Mouse (Mus musculus): Measurements from ENCODE around the gene Calr3. TPM values are rescaled to one million over a fixed set of nuclear protein-coding genes. Genes with fewer than 3 reads are reported as not detected.

Gene Calr3
- total and polyA plus RNA-seq, 3 experiments, result 5.7 to 25.1 (median 20.3) TPM

GRCm38 (mm10) chr8:72487014-72487413 is 43.3 kb upstream of the Calr3 start:
- no peak overlapping the region for H3K9ac ChIP-seq (ENCODE audit: low read depth, low read length)

GRCm38 (mm10) chr8:72485456-72486199 is 42.0 kb upstream of the Calr3 start:
- TF ChIP-seq CTCF (IDR thresholded peaks at IDR 0.05) (no peak), POLR2A (IDR thresholded peaks at IDR 0.05; ENCODE audit: insufficient read depth, low read depth, low read length) (no peak), EP300 (IDR thresholded peaks at IDR 0.05; ENCODE audit: insufficient read depth, low read depth, low read length) (no peak)
- Histone ChIP-seq H3K36me3 (ENCODE audit: control insufficient read depth, insufficient read depth, low read length) (no peaks in the 10 kb centered on the region), H3K27me3 (ENCODE audit: control insufficient read depth, insufficient read depth, low read length) (no peaks in the 10 kb centered on the region), H3K79me2 (replicated peaks; ENCODE audit: control insufficient read depth, insufficient read depth, low read length) (no peaks in the 10 kb centered on the region; the same call in 1 of the 2 replicates), H3K4me3 (no peak overlapping the region), H3K27ac (no peak overlapping the region), H3K4me1 (ENCODE audit: control insufficient read depth, insufficient read depth, low read length) (peaks cover 1% of the 10 kb centered on the region; the same call in 1 of the 2 replicates), H3K9ac (ENCODE audit: low read depth, low read length) (no peak overlapping the region)
- DNase-seq, result peak; percentile 50 to 68
- 61% methylated on average over 6 of the region's 6 CpGs for WGBS
- intact Hi-C loops (cut with DNase I), result loop anchor here (5.0 kb wide), 1 partner anchor 43 kb away; the partner anchor contains the start of genes 1700030K09Rik and Calr3

More at GRCm38 (mm10) chr8:72487014-72487413, 43.3 kb upstream of the Calr3 start:
- intact Hi-C loops (cut with DNase I), result loop anchor here (5.0 kb wide), 1 partner anchor 45 kb away; the partner anchor contains the start of genes 1700030K09Rik and Calr3
- H3K79me2 ChIP-seq (replicated peaks; ENCODE audit: control insufficient read depth, insufficient read depth, low read length), result no peaks in the 10 kb centered on the region; the same call in 1 of the 2 replicates
- H3K27me3 ChIP-seq (ENCODE audit: control insufficient read depth, insufficient read depth, low read length), result no peaks in the 10 kb centered on the region
- H3K36me3 ChIP-seq (ENCODE audit: control insufficient read depth, insufficient read depth, low read length), result no peaks in the 10 kb centered on the region
- H3K4me1 ChIP-seq (ENCODE audit: control insufficient read depth, insufficient read depth, low read length), result peaks cover 5% of the 10 kb centered on the region
- no peak for DNase-seq
- no peak overlapping the region for H3K4me3 ChIP-seq
- TF ChIP-seq CTCF (IDR thresholded peaks at IDR 0.05), result no peak
- TF ChIP-seq EP300 (IDR thresholded peaks at IDR 0.05; ENCODE audit: insufficient read depth, low read depth, low read length), result no peak
- no peak for TF ChIP-seq POLR2A (IDR thresholded peaks at IDR 0.05; ENCODE audit: insufficient read depth, low read depth, low read length)
- H3K27ac ChIP-seq, result no peak overlapping the region

- Histone ChIP-seq H3K4me1 (ENCODE audit: control insufficient read depth, insufficient read depth, low read length) (peaks cover 10% of the 10 kb centered on the region), H3K27ac (peak within 1 kb of the TSS; percentile 93), H3K4me3 (peak within 1 kb of the TSS; percentile 90), H3K79me2 (replicated peaks; ENCODE audit: control insufficient read depth, insufficient read depth, low read length) (no peaks in the 10 kb centered on the region; the same call in 1 of the 2 replicates), H3K9ac (ENCODE audit: low read depth, low read length) (peak within 1 kb of the TSS; percentile 96), H3K27me3 (ENCODE audit: control insufficient read depth, insufficient read depth, low read length) (no peaks in the 10 kb centered on the region), H3K36me3 (ENCODE audit: control insufficient read depth, insufficient read depth, low read length) (peaks cover 7% of the 10 kb centered on the region)
- intact Hi-C loops (cut with DNase I), result loop anchor here (5.0 to 10.0 kb wide), 2 partner anchors 72 to 250 kb away; partner anchors contain the start of genes Med26 and Sin3b
- TF ChIP-seq EP300 (IDR thresholded peaks at IDR 0.05; ENCODE audit: insufficient read depth, low read depth, low read length) (peak; percentile 78), CTCF (IDR thresholded peaks at IDR 0.05) (no peak), POLR2A (IDR thresholded peaks at IDR 0.05; ENCODE audit: insufficient read depth, low read depth, low read length) (peak; percentile 90)
- DNase-seq, result peak; percentile 97 to 99
- WGBS, result under 1% methylated on average over 80 of the region's 80 CpGs
Observed at GRCm38 (mm10) chr8:72474826-72475546, 31.3 kb upstream of the Calr3 start, which contains the start of gene Cherp. TSS of gene Cherp (minus strand) at chr8:72475226.

- H3K9ac ChIP-seq (ENCODE audit: low read depth, low read length), result no peak overlapping the region
- TF ChIP-seq CTCF (IDR thresholded peaks at IDR 0.05) (no peak), POLR2A (IDR thresholded peaks at IDR 0.05; ENCODE audit: insufficient read depth, low read depth, low read length) (no peak), EP300 (IDR thresholded peaks at IDR 0.05; ENCODE audit: insufficient read depth, low read depth, low read length) (no peak)
- no peaks in the 10 kb centered on the region for H3K27me3 ChIP-seq (ENCODE audit: control insufficient read depth, insufficient read depth, low read length)
- no peak for DNase-seq
- peaks cover 3% of the 10 kb centered on the region for H3K4me1 ChIP-seq (ENCODE audit: control insufficient read depth, insufficient read depth, low read length)
- no peak overlapping the region for H3K4me3 ChIP-seq
- 87% methylated on average over 7 of the region's 7 CpGs for WGBS
- intact Hi-C loops (cut with DNase I), result loop anchor here (10.0 kb wide), 1 partner anchor 254 kb away; the partner anchor contains the start of gene Sin3b
- peaks cover 4% of the 10 kb centered on the region for H3K36me3 ChIP-seq (ENCODE audit: control insufficient read depth, insufficient read depth, low read length)
- no peak overlapping the region for H3K27ac ChIP-seq
- no peaks in the 10 kb centered on the region for H3K79me2 ChIP-seq (replicated peaks; ENCODE audit: control insufficient read depth, insufficient read depth, low read length)
Observed at GRCm38 (mm10) chr8:72470684-72471083, 27.0 kb upstream of the Calr3 start.

GRCm38 (mm10) chr8:72469984-72470383 is 26.3 kb upstream of the Calr3 start:
- no peak overlapping the region for H3K27ac ChIP-seq
- intact Hi-C loops (cut with DNase I), result loop anchor here (10.0 kb wide), 1 partner anchor 255 kb away; the partner anchor contains the start of gene Sin3b
- H3K4me1 ChIP-seq (ENCODE audit: control insufficient read depth, insufficient read depth, low read length), result peaks cover 2% of the 10 kb centered on the region; the same call in 1 of the 2 replicates
- H3K4me3 ChIP-seq, result no peak overlapping the region
- no peak for DNase-seq
- 92% methylated on average over 8 of the region's 8 CpGs for WGBS
- H3K27me3 ChIP-seq (ENCODE audit: control insufficient read depth, insufficient read depth, low read length), result no peaks in the 10 kb centered on the region
- TF ChIP-seq CTCF (IDR thresholded peaks at IDR 0.05) (no peak), EP300 (IDR thresholded peaks at IDR 0.05; ENCODE audit: insufficient read depth, low read depth, low read length) (no peak), POLR2A (IDR thresholded peaks at IDR 0.05; ENCODE audit: insufficient read depth, low read depth, low read length) (no peak)
- H3K9ac ChIP-seq (ENCODE audit: low read depth, low read length), result no peak overlapping the region
- peaks cover 4% of the 10 kb centered on the region for H3K36me3 ChIP-seq (ENCODE audit: control insufficient read depth, insufficient read depth, low read length)
- no peaks in the 10 kb centered on the region for H3K79me2 ChIP-seq (replicated peaks; ENCODE audit: control insufficient read depth, insufficient read depth, low read length)
